ENCODE assay signal across 14 mouse cellular contexts in the genomic region with DNA sequence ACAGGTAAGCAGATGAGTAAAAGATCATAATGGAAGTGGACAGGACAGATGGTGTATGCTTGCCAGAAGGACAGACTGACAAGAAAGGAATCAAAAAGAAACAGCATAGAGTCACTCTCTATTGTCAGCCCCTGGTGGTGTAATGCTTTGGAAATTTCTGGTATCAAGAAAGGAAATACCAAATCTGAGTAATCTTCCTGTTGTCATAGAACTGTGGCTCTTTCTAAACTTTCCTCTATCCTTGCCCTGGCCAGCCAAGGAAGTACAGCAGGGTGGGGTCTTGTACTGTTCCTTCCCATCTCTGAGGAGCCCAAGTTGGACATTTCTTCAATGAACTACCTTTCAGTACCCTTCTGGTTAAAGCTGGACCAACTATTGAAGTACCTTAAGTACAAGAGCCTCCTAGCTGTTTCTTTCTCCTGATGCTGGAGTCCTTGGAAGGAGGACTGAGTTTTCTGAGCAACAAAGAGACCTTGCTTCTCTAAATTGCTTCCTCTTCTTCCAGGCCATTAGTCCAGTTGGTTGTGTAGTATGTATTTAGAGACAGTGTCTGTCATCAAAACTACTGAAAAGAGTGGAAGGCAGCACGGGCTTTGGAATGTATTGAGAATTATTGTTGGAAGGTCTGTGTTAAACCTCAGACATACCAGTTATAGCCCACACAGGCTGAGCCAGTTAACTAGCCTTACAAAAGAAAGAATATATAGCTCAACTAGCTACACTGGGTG. TPM values are rescaled to one million over a fixed set of nuclear protein-coding genes. Genes with fewer than 3 reads are reported as not detected.
DNase-seq lines count a peak whose midpoint lies in the region; ATAC-seq lines count a peak whose summit lies in the region.
"Had no signal": no experiment of that assay in that cellular context is flagged by ENCODE, and none has a peak within 500 bp of the region (broad histone marks: within the 10 kb centered on the region; RNA-seq: fewer than 3 reads in every experiment).

No protein-coding gene starts in this region.

- no peaks in the 10 kb centered on the region; the same call in none of the 2 replicates for H3K4me1 ChIP-seq in liver, embryonic 16.5 days (ENCODE audit: control insufficient read depth, low read depth, low read length)
- H3K4me1 ChIP-seq in liver, embryonic 12.5 days: peaks cover 12% of the 10 kb centered on the region; the same call in 1 of the 2 replicates
- no peaks in the 10 kb centered on the region for H3K4me1 ChIP-seq in forebrain, embryonic 13.5 days

- 0 out of 2 replicates have a peak overlapping the region, but pooled peaks have one; percentile 10 for H3K27ac ChIP-seq in liver, embryonic 16.5 days (ENCODE audit: low read length)
- H3K27ac ChIP-seq in liver, embryonic 12.5 days: no peak overlapping the region
- H3K27ac ChIP-seq in forebrain, embryonic 13.5 days: no peak overlapping the region
- H3K27ac ChIP-seq: stomach, postnatal 0 days had no signal

- H3K4me2 ChIP-seq in liver, embryonic 16.5 days (ENCODE audit: low read depth, low read length): no peak overlapping the region
- H3K4me2 ChIP-seq in liver, embryonic 12.5 days: no peak overlapping the region
- no peak overlapping the region for H3K4me2 ChIP-seq in forebrain, embryonic 13.5 days

- 68% methylated on average over 1 of the region's 1 CpGs for WGBS in liver, embryonic 16.5 days (ENCODE audit: insufficient replicate concordance)
- 67% methylated on average over 1 of the region's 1 CpGs for WGBS in liver, embryonic 12.5 days (ENCODE audit: insufficient replicate concordance)
- WGBS in forebrain, embryonic 13.5 days: 93% methylated on average over 1 of the region's 1 CpGs

- no peaks in the 10 kb centered on the region for H3K9me3 ChIP-seq in liver, embryonic 16.5 days (replicated peaks; ENCODE audit: control insufficient read depth, low read length)
- no peaks in the 10 kb centered on the region for H3K9me3 ChIP-seq in liver, embryonic 12.5 days (replicated peaks)
- H3K9me3 ChIP-seq in forebrain, embryonic 13.5 days (replicated peaks): no peaks in the 10 kb centered on the region

- no peak overlapping the region for H3K4me3 ChIP-seq in liver, embryonic 16.5 days (ENCODE audit: low read depth, low read length)
- no peak overlapping the region for H3K4me3 ChIP-seq in liver, embryonic 12.5 days
- H3K4me3 ChIP-seq in forebrain, embryonic 13.5 days: no peak overlapping the region

- peak; percentile 41; the same call in 1 of the 2 replicates for ATAC-seq in liver, embryonic 16.5 days (ENCODE audit: low read depth)
- no peak for ATAC-seq in liver, embryonic 12.5 days
- ATAC-seq in megakaryocyte progenitor cell, adult 5-6 weeks (replicated peaks; ENCODE audit: poor library complexity): peak; percentile 62
- no peak for ATAC-seq in forebrain, embryonic 13.5 days
- ATAC-seq: midbrain, embryonic 16.5 days had no signal

- no peaks in the 10 kb centered on the region for H3K27me3 ChIP-seq in liver, embryonic 16.5 days (ENCODE audit: control insufficient read depth, insufficient read depth, low read depth, low read length)
- H3K27me3 ChIP-seq in liver, embryonic 12.5 days (replicated peaks): no peaks in the 10 kb centered on the region
- H3K27me3 ChIP-seq in forebrain, embryonic 13.5 days: no peaks in the 10 kb centered on the region

- H3K36me3 ChIP-seq in liver, embryonic 16.5 days (ENCODE audit: control insufficient read depth, insufficient read depth): no peaks in the 10 kb centered on the region; the same call in none of the 2 replicates
- peaks cover 46% of the 10 kb centered on the region for H3K36me3 ChIP-seq in liver, embryonic 12.5 days
- H3K36me3 ChIP-seq in forebrain, embryonic 13.5 days (ENCODE audit: poor library complexity, severe bottlenecking): peaks cover 26% of the 10 kb centered on the region

- DNase-seq in adrenal gland, adult 2 months: peak; percentile 41
- no peak for DNase-seq in adrenal gland, adult 8-10 months
- peak; percentile 69 for DNase-seq in kidney, adult 9 months
- no peak for DNase-seq in left cerebral cortex, postnatal 4 days

- H3K9ac ChIP-seq in liver, embryonic 16.5 days (ENCODE audit: low read depth, low read length): no peak overlapping the region
- H3K9ac ChIP-seq in liver, embryonic 12.5 days: no peak overlapping the region
- H3K9ac ChIP-seq in forebrain, embryonic 13.5 days: no peak overlapping the region

- intact Hi-C loops in left cerebral cortex, postnatal 4 days (cut with DNase I): no loop called here

RNA-seq across cellular contexts. Expression of a gene that starts 15.9 kb away (rescaled TPM):
- 100 to 1,000 TPM in 1 of 2 experiments, 10 to 100 TPM in 1; 97.4 to 113 TPM for total RNA-seq in adrenal gland, adult 2 months (2021)
- polyA plus RNA-seq in adrenal gland, adult 2 months (2012; rRNA removed): 37.3 and 41.7 TPM in 2 replicates
- 100 to 1,000 TPM; 108 to 144 (median 125) TPM for total RNA-seq in adrenal gland, adult 8-10 months (2022)
- 18.3 and 19.1 TPM in 2 replicates for polyA plus RNA-seq in liver, embryonic 16.5 days (2015; fragmentation: Nextera tagmentation; extraction: Ambion mirVana)
- 17.1 and 19.0 TPM in 2 replicates for polyA plus RNA-seq in liver, embryonic 12.5 days (2016; fragmentation: Nextera tagmentation; extraction: Ambion mirVana)
- 60.9 and 71.6 TPM in 2 replicates for total RNA-seq in megakaryocyte progenitor cell, adult 5-6 weeks (2015)
- 87.5 and 121 TPM in 2 replicates for total RNA-seq in megakaryocyte progenitor cell, adult 5-6 weeks (2017)
- total RNA-seq in left cerebral cortex, postnatal 4 days (2021): 10 to 100 TPM; 25.7 to 38.9 TPM
- polyA plus RNA-seq in forebrain, embryonic 13.5 days (2015; fragmentation: Nextera tagmentation; extraction: Ambion mirVana): 17.1 and 22.8 TPM in 2 replicates

RNA-seq across cellular contexts. Expression of a gene that starts 31.4 kb away (rescaled TPM):
- total RNA-seq in adrenal gland, adult 2 months (2021): 1 to 10 TPM; 1.1 to 3.4 TPM
- 0.46 TPM in 1 of 2 replicates, not detected in the other for polyA plus RNA-seq in adrenal gland, adult 2 months (2012; rRNA removed)
- 1 to 10 TPM in 1 of 4 experiments, under 1 TPM in 3; 0.17 to 1.0 (median 0.76) TPM for total RNA-seq in adrenal gland, adult 8-10 months (2022)
- not detected in 2 replicates for polyA plus RNA-seq in liver, embryonic 16.5 days (2015; fragmentation: Nextera tagmentation; extraction: Ambion mirVana)
- polyA plus RNA-seq in liver, embryonic 12.5 days (2016; fragmentation: Nextera tagmentation; extraction: Ambion mirVana): not detected in 2 replicates
- not detected in 2 replicates for total RNA-seq in megakaryocyte progenitor cell, adult 5-6 weeks (2015)
- total RNA-seq in megakaryocyte progenitor cell, adult 5-6 weeks (2017): 0.44 and 0.67 TPM in 2 replicates
- not detected for total RNA-seq in left cerebral cortex, postnatal 4 days (2021)
- polyA plus RNA-seq in forebrain, embryonic 13.5 days (2015; fragmentation: Nextera tagmentation; extraction: Ambion mirVana): not detected in 2 replicates
- total RNA-seq: left cerebral cortex, postnatal 36 days had no signal
- polyA plus RNA-seq: embryonic facial prominence, embryonic 11.5 days; frontal cortex, adult 2 months; intestine, embryonic 14.5 days; midbrain, embryonic 16.5 days had no signal

Comparison
In these comparisons a context has a peak if more than half of its experiments do, and no peak if none do; other contexts are left out.
1. DNase-seq: peak in adrenal gland, adult 2 months (single experiment) and kidney, adult 9 months (single experiment); none in adrenal gland, adult 8-10 months (single experiment) and left cerebral cortex, postnatal 4 days (single experiment).
2. ATAC-seq: peak in liver, embryonic 16.5 days (single experiment) and megakaryocyte progenitor cell, adult 5-6 weeks (single experiment); none in liver, embryonic 12.5 days (single experiment) and forebrain, embryonic 13.5 days (single experiment).